9 mouse cellular contexts compared by ENCODE assay signal in genomic region chr11:60935975-60936373, GRCm38 (mm10). TPM values are rescaled to one million over a fixed set of nuclear protein-coding genes. Genes with fewer than 3 reads are reported as not detected.
DNase-seq lines count a peak whose midpoint lies in the region; ATAC-seq and TF ChIP-seq lines count a peak whose summit lies in the region.
"Had no signal": no experiment of that assay in that cellular context is flagged by ENCODE, and none has a peak within 500 bp of the region (broad histone marks: within the 10 kb centered on the region; RNA-seq: fewer than 3 reads in every experiment).

No protein-coding gene starts in this region.

- WGBS in heart, embryonic 12.5 days: 67% methylated on average over 4 of the region's 4 CpGs
- WGBS in lung, postnatal 0 days: 61% methylated on average over 4 of the region's 4 CpGs
- WGBS in liver, embryonic 12.5 days (ENCODE audit: insufficient replicate concordance): 38% methylated on average over 4 of the region's 4 CpGs

- no peak for TF ChIP-seq EP300 in lung, postnatal 0 days (IDR thresholded peaks at IDR 0.05)

- TF ChIP-seq CTCF in lung, postnatal 0 days (IDR thresholded peaks at IDR 0.05): no peak

- peak overlapping the region; percentile 7; the same call in 1 of the 2 replicates for H3K4me3 ChIP-seq in heart, embryonic 12.5 days
- no peak overlapping the region; the same call in 1 of the 2 replicates for H3K4me3 ChIP-seq in lung, postnatal 0 days (ENCODE audit: low read depth, low read length)
- H3K4me3 ChIP-seq in liver, embryonic 12.5 days: peak overlapping the region; percentile 52
- H3K4me3 ChIP-seq: limb, embryonic 12.5 days had no signal

- peak overlapping the region; percentile 51 for H3K4me2 ChIP-seq in heart, embryonic 12.5 days
- H3K4me2 ChIP-seq in lung, postnatal 0 days (replicated peaks; ENCODE audit: low read depth, low read length): peak overlapping the region; percentile 36; the same call in 1 of the 2 replicates
- peak overlapping the region; percentile 94 for H3K4me2 ChIP-seq in liver, embryonic 12.5 days
- H3K4me2 ChIP-seq: limb, embryonic 12.5 days had no signal

- no peak overlapping the region for H3K9ac ChIP-seq in heart, embryonic 12.5 days
- no peak overlapping the region for H3K9ac ChIP-seq in lung, postnatal 0 days (replicated peaks; ENCODE audit: low read depth)
- H3K9ac ChIP-seq in liver, embryonic 12.5 days: peak overlapping the region; percentile 70
- H3K9ac ChIP-seq: limb, embryonic 12.5 days had no signal

- intact Hi-C loops in heart, postnatal 25 days (cut with DNase I): no loop called here

- peak overlapping the region; percentile 78 for H3K27ac ChIP-seq in heart, embryonic 12.5 days (ENCODE audit: poor library complexity, severe bottlenecking)
- peak overlapping the region; percentile 85 for H3K27ac ChIP-seq in lung, postnatal 0 days (ENCODE audit: low read length)
- peak overlapping the region; percentile 98 for H3K27ac ChIP-seq in liver, embryonic 12.5 days
- H3K27ac ChIP-seq: limb, embryonic 12.5 days had no signal

- H3K4me1 ChIP-seq in heart, embryonic 12.5 days (replicated peaks): peaks cover 82% of the 10 kb centered on the region
- peaks cover 47% of the 10 kb centered on the region for H3K4me1 ChIP-seq in lung, postnatal 0 days (ENCODE audit: insufficient read depth, low read depth, low read length)
- H3K4me1 ChIP-seq in liver, embryonic 12.5 days: peaks cover 89% of the 10 kb centered on the region

- no peak for ATAC-seq in heart, embryonic 12.5 days (ENCODE audit: insufficient number of reproducible peaks, low FRiP score)
- ATAC-seq in lung, postnatal 0 days: no peak
- ATAC-seq in liver, embryonic 12.5 days: no peak

- no peak for DNase-seq in heart, postnatal 25 days (ENCODE audit: low spot score)
- DNase-seq in lung, postnatal 0 days (ENCODE audit: low spot score): no peak
- no peak for DNase-seq in lung, postnatal 25 days (ENCODE audit: low spot score)
- DNase-seq in cerebellum, adult 18-20 months: no peak
- no peak for DNase-seq in yolk sac, embryonic 10.5 days (ENCODE audit: low spot score)
- no peak for DNase-seq in gastrocnemius, postnatal 4 days (ENCODE audit: low spot score in 2 of 2)

- no peaks in the 10 kb centered on the region for H3K27me3 ChIP-seq in heart, embryonic 12.5 days (replicated peaks)
- no peaks in the 10 kb centered on the region for H3K27me3 ChIP-seq in lung, postnatal 0 days (replicated peaks; ENCODE audit: insufficient read depth, low read length)
- no peaks in the 10 kb centered on the region for H3K27me3 ChIP-seq in liver, embryonic 12.5 days (replicated peaks)

- no peaks in the 10 kb centered on the region for H3K9me3 ChIP-seq in heart, embryonic 12.5 days (replicated peaks)
- H3K9me3 ChIP-seq in lung, postnatal 0 days (ENCODE audit: low read length): no peaks in the 10 kb centered on the region
- no peaks in the 10 kb centered on the region for H3K9me3 ChIP-seq in liver, embryonic 12.5 days (replicated peaks)
- H3K9me3 ChIP-seq: limb, embryonic 12.5 days had no signal

- no peaks in the 10 kb centered on the region for H3K36me3 ChIP-seq in heart, embryonic 12.5 days
- H3K36me3 ChIP-seq in lung, postnatal 0 days (ENCODE audit: insufficient read depth, low read length): no peaks in the 10 kb centered on the region
- peaks cover 65% of the 10 kb centered on the region for H3K36me3 ChIP-seq in liver, embryonic 12.5 days

RNA-seq across cellular contexts. Expression of gene Map2k3, which starts 4.1 kb away (rescaled TPM):
- 77.6 and 78.5 TPM in 2 replicates for polyA plus RNA-seq in heart, embryonic 12.5 days (2016; fragmentation: Nextera tagmentation; extraction: Ambion mirVana)
- total RNA-seq in heart, postnatal 25 days (2021): 10 to 100 TPM; 73.6 to 81.8 TPM
- polyA plus RNA-seq in lung, postnatal 0 days (2015; fragmentation: Nextera tagmentation; extraction: Ambion mirVana): 97.1 and 106 TPM in 2 replicates
- 170 and 173 TPM in 2 replicates for polyA plus RNA-seq in liver, embryonic 12.5 days (2016; fragmentation: Nextera tagmentation; extraction: Ambion mirVana)
- total RNA-seq in gastrocnemius, postnatal 4 days (2021): 10 to 100 TPM; 69.8 to 79.2 TPM

RNA-seq across cellular contexts. Expression of gene Natd1, which starts 21.4 kb away (rescaled TPM):
- polyA plus RNA-seq in heart, embryonic 12.5 days (2016; fragmentation: Nextera tagmentation; extraction: Ambion mirVana): 22.1 and 25.5 TPM in 2 replicates
- total RNA-seq in heart, postnatal 25 days (2021): 10 to 100 TPM; 14.6 to 14.9 TPM
- 17.0 and 19.1 TPM in 2 replicates for polyA plus RNA-seq in lung, postnatal 0 days (2015; fragmentation: Nextera tagmentation; extraction: Ambion mirVana)
- polyA plus RNA-seq in liver, embryonic 12.5 days (2016; fragmentation: Nextera tagmentation; extraction: Ambion mirVana): 9.3 and 9.6 TPM in 2 replicates
- 10 to 100 TPM; 19.8 to 25.2 TPM for total RNA-seq in gastrocnemius, postnatal 4 days (2021)

RNA-seq across cellular contexts. Expression of gene Tmem11, which starts 56.9 kb away (rescaled TPM):
- polyA plus RNA-seq in heart, embryonic 12.5 days (2016; fragmentation: Nextera tagmentation; extraction: Ambion mirVana): 52.6 and 53.9 TPM in 2 replicates
- 10 to 100 TPM; 27.6 to 28.0 TPM for total RNA-seq in heart, postnatal 25 days (2021)
- 45.3 and 48.4 TPM in 2 replicates for polyA plus RNA-seq in lung, postnatal 0 days (2015; fragmentation: Nextera tagmentation; extraction: Ambion mirVana)
- polyA plus RNA-seq in liver, embryonic 12.5 days (2016; fragmentation: Nextera tagmentation; extraction: Ambion mirVana): 38.1 and 40.0 TPM in 2 replicates
- 10 to 100 TPM; 46.3 to 50.8 TPM for total RNA-seq in gastrocnemius, postnatal 4 days (2021)

Comparison
In these comparisons a context has a peak if more than half of its experiments do, and no peak if none do; other contexts are left out.
1. H3K4me2 ChIP-seq: peak in every context shown above with its lines; median percentile 94 in liver, embryonic 12.5 days; 51 in heart, embryonic 12.5 days; 36 in lung, postnatal 0 days.